Mouse (Mus musculus) adipocyte (in vitro differentiated cells): ENCODE data around the gene Rrp15.

Experiments used
- DNase-seq: peaks from one replicate; pipeline ENCODE4 v3.0.0-alpha.2; 2016; ENCODE audit warnings: low spot score

Gene Rrp15

GRCm38 (mm10) chr1:186673166-186673565, 76.0 kb downstream of the Rrp15 start:
- DNase-seq, result no peak
